In genomic region chr12:16610936-16611335, GRCm38 (mm10) we compare ENCODE assay signal across 9 mouse cellular contexts. TPM values are rescaled to one million over a fixed set of nuclear protein-coding genes. Genes with fewer than 3 reads are reported as not detected.
DNase-seq lines count a peak whose midpoint lies in the region; ATAC-seq and TF ChIP-seq lines count a peak whose summit lies in the region.
"Had no signal": no experiment of that assay in that cellular context is flagged by ENCODE, and none has a peak within 500 bp of the region (broad histone marks: within the 10 kb centered on the region; RNA-seq: fewer than 3 reads in every experiment).

Lpin1 (minus strand) TSS chr12:16610966.

- H3K9me3 ChIP-seq in midbrain, embryonic 11.5 days (ENCODE audit: control insufficient read depth, low read length), result no peaks in the 10 kb centered on the region
- 0 out of 2 replicates have a peak, but pooled peaks cover 6% of the 10 kb centered on the region for H3K9me3 ChIP-seq in midbrain, embryonic 10.5 days (replicated peaks)
- H3K9me3 ChIP-seq in hindbrain, embryonic 14.5 days (ENCODE audit: control insufficient read depth, low read length), result 0 out of 2 replicates have a peak, but pooled peaks cover 3% of the 10 kb centered on the region
- no peaks in the 10 kb centered on the region for H3K9me3 ChIP-seq in neural tube, embryonic 12.5 days
- H3K9me3 ChIP-seq in lung, postnatal 0 days (ENCODE audit: low read length), result no peaks in the 10 kb centered on the region

- no peak within 1 kb of the TSS for H3K4me3 ChIP-seq in midbrain, embryonic 11.5 days (ENCODE audit: low read depth, low read length)
- no peak within 1 kb of the TSS for H3K4me3 ChIP-seq in midbrain, embryonic 10.5 days
- no peak within 1 kb of the TSS for H3K4me3 ChIP-seq in hindbrain, embryonic 14.5 days (replicated peaks; ENCODE audit: low read length)
- no peak within 1 kb of the TSS for H3K4me3 ChIP-seq in neural tube, embryonic 12.5 days
- H3K4me3 ChIP-seq in lung, postnatal 0 days (ENCODE audit: low read depth, low read length), result no peak within 1 kb of the TSS
- H3K4me3 ChIP-seq: megakaryocyte, embryonic 14.5 days had no signal

- TF ChIP-seq CTCF in lung, postnatal 0 days (IDR thresholded peaks at IDR 0.05), result no peak

- WGBS in midbrain, embryonic 11.5 days, result 81% methylated on average over 2 of the region's 2 CpGs
- 87% methylated on average over 2 of the region's 2 CpGs for WGBS in midbrain, embryonic 10.5 days
- WGBS in hindbrain, embryonic 14.5 days, result 85% methylated on average over 2 of the region's 2 CpGs
- WGBS in neural tube, embryonic 12.5 days, result 87% methylated on average over 2 of the region's 2 CpGs
- 68% methylated on average over 2 of the region's 2 CpGs for WGBS in lung, postnatal 0 days

- no peaks in the 10 kb centered on the region for H3K36me3 ChIP-seq in midbrain, embryonic 11.5 days (ENCODE audit: control insufficient read depth, insufficient read depth, low read length)
- no peaks in the 10 kb centered on the region for H3K36me3 ChIP-seq in midbrain, embryonic 10.5 days
- no peaks in the 10 kb centered on the region for H3K36me3 ChIP-seq in hindbrain, embryonic 14.5 days (replicated peaks; ENCODE audit: control insufficient read depth, insufficient read depth)
- no peaks in the 10 kb centered on the region for H3K36me3 ChIP-seq in neural tube, embryonic 12.5 days
- H3K36me3 ChIP-seq in lung, postnatal 0 days (ENCODE audit: insufficient read depth, low read length), result no peaks in the 10 kb centered on the region

- no peak for DNase-seq in midbrain, embryonic 11.5 days (ENCODE audit: low spot score, missing footprints)
- no peak for DNase-seq in midbrain, embryonic 10.5 days (ENCODE audit: low spot score)
- DNase-seq in hindbrain, embryonic 14.5 days (ENCODE audit: low spot score), result no peak
- DNase-seq in spleen, postnatal 36 days (ENCODE audit: low spot score in 2 of 2), result no peak
- no peak for DNase-seq in lung, postnatal 0 days (ENCODE audit: low spot score)
- DNase-seq: thymus, postnatal 25 days had no signal

- no peak within 1 kb of the TSS for H3K4me2 ChIP-seq in midbrain, embryonic 11.5 days
- H3K4me2 ChIP-seq in hindbrain, embryonic 14.5 days (replicated peaks), result no peak within 1 kb of the TSS
- no peak within 1 kb of the TSS for H3K4me2 ChIP-seq in neural tube, embryonic 12.5 days (replicated peaks)
- H3K4me2 ChIP-seq in lung, postnatal 0 days (replicated peaks; ENCODE audit: low read depth, low read length), result no peak within 1 kb of the TSS

- H3K27ac ChIP-seq in midbrain, embryonic 11.5 days (ENCODE audit: low read depth, low read length), result no peak within 1 kb of the TSS
- no peak within 1 kb of the TSS for H3K27ac ChIP-seq in midbrain, embryonic 10.5 days (replicated peaks)
- H3K27ac ChIP-seq in hindbrain, embryonic 14.5 days, result no peak within 1 kb of the TSS
- H3K27ac ChIP-seq in neural tube, embryonic 12.5 days, result no peak within 1 kb of the TSS
- no peak within 1 kb of the TSS for H3K27ac ChIP-seq in lung, postnatal 0 days (ENCODE audit: low read length)

- no peaks in the 10 kb centered on the region for H3K27me3 ChIP-seq in midbrain, embryonic 11.5 days (ENCODE audit: control insufficient read depth, insufficient read depth, low read length)
- no peaks in the 10 kb centered on the region for H3K27me3 ChIP-seq in midbrain, embryonic 10.5 days (ENCODE audit: low read depth, poor library complexity, severe bottlenecking)
- H3K27me3 ChIP-seq in hindbrain, embryonic 14.5 days (ENCODE audit: control insufficient read depth, insufficient read depth, low read length), result no peaks in the 10 kb centered on the region
- no peaks in the 10 kb centered on the region for H3K27me3 ChIP-seq in neural tube, embryonic 12.5 days (replicated peaks)
- no peaks in the 10 kb centered on the region for H3K27me3 ChIP-seq in lung, postnatal 0 days (replicated peaks; ENCODE audit: insufficient read depth, low read length)

- no peak within 1 kb of the TSS for H3K9ac ChIP-seq in midbrain, embryonic 11.5 days (ENCODE audit: low read length)
- no peak within 1 kb of the TSS for H3K9ac ChIP-seq in hindbrain, embryonic 14.5 days
- H3K9ac ChIP-seq in neural tube, embryonic 12.5 days, result no peak within 1 kb of the TSS
- H3K9ac ChIP-seq in lung, postnatal 0 days (replicated peaks; ENCODE audit: low read depth), result no peak within 1 kb of the TSS

- ATAC-seq in midbrain, embryonic 11.5 days (ENCODE audit: low FRiP score), result no peak
- ATAC-seq in erythroid progenitor cell, adult 5-6 weeks (replicated peaks; ENCODE audit: low FRiP score, poor library complexity, severe bottlenecking), result no peak
- ATAC-seq in hindbrain, embryonic 14.5 days (ENCODE audit: low FRiP score), result no peak
- no peak for ATAC-seq in neural tube, embryonic 12.5 days (ENCODE audit: low FRiP score, low read depth)
- no peak for ATAC-seq in lung, postnatal 0 days

- no peak for TF ChIP-seq EP300 in lung, postnatal 0 days (IDR thresholded peaks at IDR 0.05)

- H3K4me1 ChIP-seq in midbrain, embryonic 11.5 days (ENCODE audit: control insufficient read depth, insufficient read depth, low read length), result no peaks in the 10 kb centered on the region
- H3K4me1 ChIP-seq in midbrain, embryonic 10.5 days, result no peaks in the 10 kb centered on the region
- no peaks in the 10 kb centered on the region for H3K4me1 ChIP-seq in hindbrain, embryonic 14.5 days (replicated peaks; ENCODE audit: control insufficient read depth, insufficient read depth, low read length)
- H3K4me1 ChIP-seq in neural tube, embryonic 12.5 days, result no peaks in the 10 kb centered on the region
- no peaks in the 10 kb centered on the region for H3K4me1 ChIP-seq in lung, postnatal 0 days (ENCODE audit: insufficient read depth, low read depth, low read length)
- H3K4me1 ChIP-seq: megakaryocyte, embryonic 14.5 days had no signal

RNA-seq across cellular contexts. Expression of gene Lpin1, which starts in this region (rescaled TPM):
- 10.5 and 11.4 TPM in 2 replicates for polyA plus RNA-seq in midbrain, embryonic 11.5 days (2014; fragmentation: Nextera tagmentation; extraction: Ambion mirVana)
- 5.5 and 9.0 TPM in 2 replicates for polyA plus RNA-seq in midbrain, embryonic 10.5 days (2016; fragmentation: Nextera tagmentation; extraction: Ambion mirVana)
- 10.1 and 10.9 TPM in 2 replicates for total RNA-seq in erythroid progenitor cell, adult 5-6 weeks (2015; ENCODE audit: low replicate concordance)
- total RNA-seq in erythroid progenitor cell, adult 5-6 weeks (2017; ENCODE audit: low replicate concordance), result 12.2 and 20.9 TPM in 2 replicates
- polyA plus RNA-seq in hindbrain, embryonic 14.5 days (2014; fragmentation: Nextera tagmentation; extraction: Ambion mirVana), result 18.0 and 19.1 TPM in 2 replicates
- 15.2 and 15.6 TPM in 2 replicates for polyA plus RNA-seq in neural tube, embryonic 12.5 days (2016; fragmentation: Nextera tagmentation; extraction: Ambion mirVana)
- 7.3 and 9.0 TPM in 2 replicates for polyA plus RNA-seq in lung, postnatal 0 days (2015; fragmentation: Nextera tagmentation; extraction: Ambion mirVana)
